In the genomic region with DNA sequence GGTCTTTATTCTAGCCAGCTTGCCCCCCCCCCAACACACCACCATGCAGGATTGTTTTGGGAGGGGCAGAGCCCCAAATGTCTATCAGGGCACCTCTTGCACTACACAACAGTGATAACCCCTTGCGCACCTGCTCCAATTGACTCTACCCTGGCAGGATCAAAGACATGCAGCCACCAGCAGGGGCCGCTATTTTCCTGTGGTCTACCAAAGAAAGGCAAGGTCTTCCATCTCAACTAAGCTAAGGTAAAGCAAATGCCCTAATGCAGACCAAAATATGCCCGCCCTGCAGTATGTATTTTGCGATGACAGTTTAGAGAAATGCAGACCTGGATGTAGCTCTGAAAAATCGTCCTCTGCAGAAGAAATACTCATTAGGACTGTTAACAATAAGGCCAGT, we compare ENCODE assay signal across 9 mouse cellular contexts. TPM values are rescaled to one million over a fixed set of nuclear protein-coding genes. Genes with fewer than 3 reads are reported as not detected.
DNase-seq lines count a peak whose midpoint lies in the region; ATAC-seq and TF ChIP-seq lines count a peak whose summit lies in the region.
"Had no signal": no experiment of that assay in that cellular context is flagged by ENCODE, and none has a peak within 500 bp of the region (broad histone marks: within the 10 kb centered on the region; RNA-seq: fewer than 3 reads in every experiment).

No protein-coding gene starts in this region.

- no peak overlapping the region for H3K9ac ChIP-seq in forebrain, embryonic 12.5 days
- H3K9ac ChIP-seq in midbrain, postnatal 0 days (replicated peaks; ENCODE audit: low read length, poor library complexity, severe bottlenecking), result no peak overlapping the region
- H3K9ac ChIP-seq: midbrain, embryonic 12.5 days had no signal

- 0 out of 2 replicates have a peak, but pooled peaks cover 2% of the 10 kb centered on the region for H3K36me3 ChIP-seq in forebrain, embryonic 10.5 days (replicated peaks)
- no peaks in the 10 kb centered on the region for H3K36me3 ChIP-seq in forebrain, embryonic 12.5 days (replicated peaks)
- H3K36me3 ChIP-seq in midbrain, postnatal 0 days (ENCODE audit: insufficient read depth, low read length), result no peaks in the 10 kb centered on the region
- H3K36me3 ChIP-seq: midbrain, embryonic 12.5 days had no signal

- H3K9me3 ChIP-seq in forebrain, embryonic 10.5 days, result no peaks in the 10 kb centered on the region
- H3K9me3 ChIP-seq in forebrain, embryonic 12.5 days, result no peaks in the 10 kb centered on the region
- H3K9me3 ChIP-seq in midbrain, postnatal 0 days (ENCODE audit: low read length), result no peaks in the 10 kb centered on the region
- H3K9me3 ChIP-seq: midbrain, embryonic 12.5 days had no signal

- peak; percentile 88 for TF ChIP-seq CTCF in midbrain, postnatal 0 days (IDR thresholded peaks at IDR 0.05)

- WGBS in forebrain, embryonic 10.5 days, result 11% methylated on average over 5 of the region's 5 CpGs
- 5% methylated on average over 5 of the region's 5 CpGs for WGBS in forebrain, embryonic 12.5 days
- 13% methylated on average over 5 of the region's 5 CpGs for WGBS in midbrain, postnatal 0 days

- H3K4me2 ChIP-seq in forebrain, embryonic 12.5 days, result no peak overlapping the region
- no peak overlapping the region for H3K4me2 ChIP-seq in midbrain, postnatal 0 days (ENCODE audit: low read depth, low read length, poor library complexity, severe bottlenecking)
- H3K4me2 ChIP-seq: midbrain, embryonic 12.5 days had no signal

- H3K27me3 ChIP-seq in forebrain, embryonic 10.5 days (ENCODE audit: poor library complexity, severe bottlenecking), result no peaks in the 10 kb centered on the region
- H3K27me3 ChIP-seq in forebrain, embryonic 12.5 days, result no peaks in the 10 kb centered on the region
- no peaks in the 10 kb centered on the region for H3K27me3 ChIP-seq in midbrain, postnatal 0 days (ENCODE audit: insufficient read depth, low read length)
- H3K27me3 ChIP-seq: midbrain, embryonic 12.5 days had no signal

- DNase-seq in forebrain, embryonic 10.5 days (ENCODE audit: extremely low spot score, low spot score), result peak; percentile 83
- peak; percentile 91 for DNase-seq in R1 (ENCODE audit: low read depth, low spot score)
- DNase-seq in cerebellum, postnatal 36 days, result peak; percentile 89
- DNase-seq in heart, adult 8-10 months (ENCODE audit: low spot score), result peak; percentile 65
- DNase-seq in layer of hippocampus, postnatal 36 days, result peak; percentile 64 to 73
- DNase-seq in midbrain, postnatal 0 days (ENCODE audit: low spot score), result peak; percentile 75
- DNase-seq in spleen, postnatal 4 days (ENCODE audit: low spot score in 2 of 2), result peak; percentile 86 to 96

- peaks cover 18% of the 10 kb centered on the region for H3K4me1 ChIP-seq in forebrain, embryonic 10.5 days
- peaks cover 15% of the 10 kb centered on the region for H3K4me1 ChIP-seq in forebrain, embryonic 12.5 days
- no peaks in the 10 kb centered on the region for H3K4me1 ChIP-seq in midbrain, postnatal 0 days (ENCODE audit: insufficient read depth, low read length)

- H3K27ac ChIP-seq in forebrain, embryonic 10.5 days, result no peak overlapping the region
- H3K27ac ChIP-seq in forebrain, embryonic 12.5 days, result no peak overlapping the region
- no peak overlapping the region for H3K27ac ChIP-seq in midbrain, postnatal 0 days (ENCODE audit: low read depth, low read length)
- H3K27ac ChIP-seq: midbrain, embryonic 12.5 days had no signal

- ATAC-seq in forebrain, embryonic 12.5 days (ENCODE audit: low FRiP score), result no peak
- no peak for ATAC-seq in midbrain, postnatal 0 days (ENCODE audit: low FRiP score)

- H3K4me3 ChIP-seq in forebrain, embryonic 10.5 days, result no peak overlapping the region
- no peak overlapping the region for H3K4me3 ChIP-seq in forebrain, embryonic 12.5 days (replicated peaks)
- no peak overlapping the region for H3K4me3 ChIP-seq in midbrain, postnatal 0 days (ENCODE audit: low read depth, low read length)
- H3K4me3 ChIP-seq: midbrain, embryonic 12.5 days had no signal

RNA-seq across cellular contexts. Expression of gene Nfatc2ip, which starts 3.0 kb away (rescaled TPM):
- 2.6 and 2.8 TPM in 2 replicates for polyA plus RNA-seq in forebrain, embryonic 10.5 days (2016; fragmentation: Nextera tagmentation; extraction: Ambion mirVana)
- 3.9 and 4.6 TPM in 2 replicates for polyA plus RNA-seq in forebrain, embryonic 12.5 days (2016; fragmentation: Nextera tagmentation; extraction: Ambion mirVana)
- 1 to 10 TPM; 3.1 to 6.2 (median 3.9) TPM for total RNA-seq in heart, adult 8-10 months (2022)
- 1 to 10 TPM; 6.3 to 6.6 TPM for total RNA-seq in layer of hippocampus, postnatal 36 days (2021)
- total RNA-seq in midbrain, postnatal 0 days (2014; rRNA removed), result 6.0 and 6.7 TPM in 2 replicates
- 2.3 and 2.4 TPM in 2 replicates for polyA plus RNA-seq in midbrain, postnatal 0 days (2015; fragmentation: Nextera tagmentation; extraction: Ambion mirVana)

RNA-seq across cellular contexts. Expression of gene Cd19, which starts 15.1 kb away (rescaled TPM):
- 0.07 and 0.14 TPM in 2 replicates for polyA plus RNA-seq in forebrain, embryonic 10.5 days (2016; fragmentation: Nextera tagmentation; extraction: Ambion mirVana)
- 0.40 TPM in 1 of 2 replicates, not detected in the other for polyA plus RNA-seq in forebrain, embryonic 12.5 days (2016; fragmentation: Nextera tagmentation; extraction: Ambion mirVana)
- 1 to 10 TPM in 1 of 4 experiments, under 1 TPM in 3; 0.19 to 1.4 (median 0.50) TPM for total RNA-seq in heart, adult 8-10 months (2022)
- not detected for total RNA-seq in layer of hippocampus, postnatal 36 days (2021)
- not detected in 2 replicates for total RNA-seq in midbrain, postnatal 0 days (2014; rRNA removed)
- 0.23 TPM in 1 of 2 replicates, not detected in the other for polyA plus RNA-seq in midbrain, postnatal 0 days (2015; fragmentation: Nextera tagmentation; extraction: Ambion mirVana)
- polyA plus RNA-seq: midbrain, embryonic 12.5 days had no signal

RNA-seq across cellular contexts. Expression of gene Spns1, which starts 22.3 kb away (rescaled TPM):
- 64.7 and 68.6 TPM in 2 replicates for polyA plus RNA-seq in forebrain, embryonic 10.5 days (2016; fragmentation: Nextera tagmentation; extraction: Ambion mirVana)
- 55.8 and 64.9 TPM in 2 replicates for polyA plus RNA-seq in forebrain, embryonic 12.5 days (2016; fragmentation: Nextera tagmentation; extraction: Ambion mirVana)
- 10 to 100 TPM; 21.2 to 28.0 (median 23.9) TPM for total RNA-seq in heart, adult 8-10 months (2022)
- 10 to 100 TPM; 80.8 to 94.4 TPM for total RNA-seq in layer of hippocampus, postnatal 36 days (2021)
- 97.1 and 119 TPM in 2 replicates for total RNA-seq in midbrain, postnatal 0 days (2014; rRNA removed)
- 88.9 and 89.5 TPM in 2 replicates for polyA plus RNA-seq in midbrain, postnatal 0 days (2015; fragmentation: Nextera tagmentation; extraction: Ambion mirVana)

RNA-seq across cellular contexts. Expression of gene Rabep2, which starts 29.0 kb away (rescaled TPM):
- polyA plus RNA-seq in forebrain, embryonic 10.5 days (2016; fragmentation: Nextera tagmentation; extraction: Ambion mirVana), result 24.8 and 25.5 TPM in 2 replicates
- 20.2 and 20.6 TPM in 2 replicates for polyA plus RNA-seq in forebrain, embryonic 12.5 days (2016; fragmentation: Nextera tagmentation; extraction: Ambion mirVana)
- total RNA-seq in heart, adult 8-10 months (2022), result 1 to 10 TPM; 5.9 to 9.9 (median 6.0) TPM
- 10 to 100 TPM; 13.4 to 17.5 TPM for total RNA-seq in layer of hippocampus, postnatal 36 days (2021)
- 20.3 and 21.0 TPM in 2 replicates for total RNA-seq in midbrain, postnatal 0 days (2014; rRNA removed)
- polyA plus RNA-seq in midbrain, postnatal 0 days (2015; fragmentation: Nextera tagmentation; extraction: Ambion mirVana), result 18.5 and 18.7 TPM in 2 replicates

RNA-seq across cellular contexts. Expression of gene Lat, which starts 30.2 kb away (rescaled TPM):
- polyA plus RNA-seq in forebrain, embryonic 10.5 days (2016; fragmentation: Nextera tagmentation; extraction: Ambion mirVana), result 2.0 and 2.4 TPM in 2 replicates
- polyA plus RNA-seq in forebrain, embryonic 12.5 days (2016; fragmentation: Nextera tagmentation; extraction: Ambion mirVana), result 1.7 and 1.9 TPM in 2 replicates
- total RNA-seq in heart, adult 8-10 months (2022), result under 1 TPM in 3 of 4 experiments, not detected in 1; 0.25 to 0.38 (median 0.35) TPM
- 1 to 10 TPM; 1.5 to 1.6 TPM for total RNA-seq in layer of hippocampus, postnatal 36 days (2021)
- 0.42 TPM in 1 of 2 replicates, not detected in the other for total RNA-seq in midbrain, postnatal 0 days (2014; rRNA removed)
- polyA plus RNA-seq in midbrain, postnatal 0 days (2015; fragmentation: Nextera tagmentation; extraction: Ambion mirVana), result 0.39 and 0.69 TPM in 2 replicates
